Mouse (Mus musculus) lung, postnatal 0 days (tissue): ENCODE measurements around the gene Tfap2b. TPM values are rescaled to one million over a fixed set of nuclear protein-coding genes. Genes with fewer than 3 reads are reported as not detected.

Source experiments
- ATAC-seq: fragments of 200-750 bp; cut with Nextera tagmentation; 2 replicates; pipeline ENCODE4 v1.8.0; 2017; ENCODE audit warnings: moderate library complexity
- DNase-seq: peaks from one replicate; pipeline ENCODE4 v3.0.0-alpha.2; 2016; ENCODE audit warnings: low spot score
- H3K27ac ChIP-seq: fragments of 300-500 bp; sonication (generic); 2 replicates; pipeline ENCODE4 v1.5.1; 2014; ENCODE audit warnings: antibody characterized with exemption, mild to moderate bottlenecking, low read length, mixed read lengths
- H3K27me3 ChIP-seq: fragments of 300-500 bp; sonication (generic); replicated peaks from 2 replicates; pipeline ENCODE4 v1.6.1; 2014; ENCODE audit warnings: low read length, mixed read lengths; ENCODE audit not compliant: insufficient read depth
- H3K36me3 ChIP-seq: fragments of 300-500 bp; sonication (generic); 2 replicates; pipeline ENCODE4 v1.6.1; 2014; ENCODE audit warnings: low read length, mixed read lengths; ENCODE audit not compliant: insufficient read depth
- H3K4me1 ChIP-seq: fragments of 300-500 bp; sonication (generic); 2 replicates; pipeline ENCODE4 v1.6.1; 2014; ENCODE audit warnings: antibody characterized with exemption, low read depth, low read length, mixed read lengths; ENCODE audit not compliant: insufficient read depth
- H3K4me2 ChIP-seq: fragments of 300-500 bp; sonication (generic); replicated peaks from 2 replicates; pipeline ENCODE4 v1.6.1; 2014; ENCODE audit warnings: low read depth, mild to moderate bottlenecking, low read length, moderate library complexity, mixed read lengths
- H3K4me3 ChIP-seq: fragments of 300-500 bp; sonication (generic); 2 replicates; pipeline ENCODE4 v1.5.1; 2014; ENCODE audit warnings: low read depth, low read length
- H3K9ac ChIP-seq: fragments of 300-500 bp; sonication (generic); replicated peaks from 2 replicates; pipeline ENCODE4 v1.6.1; 2014; ENCODE audit warnings: low read depth, mild to moderate bottlenecking
- H3K9me3 ChIP-seq: fragments of 300-500 bp; sonication (generic); 2 replicates; pipeline ENCODE4 v1.6.1; 2016; ENCODE audit warnings: low read length, mixed read lengths
- CTCF ChIP-seq: IDR thresholded peaks from 2 replicates; pipeline ENCODE4 v1.5.1; 2016; ENCODE audit warnings: antibody characterized with exemption, mild to moderate bottlenecking
- EP300 ChIP-seq: IDR thresholded peaks from 2 replicates; pipeline ENCODE4 v1.6.1; 2016; ENCODE audit warnings: antibody characterized with exemption, mild to moderate bottlenecking, control low read depth
- WGBS: fragments of 180-500 bp; shearing (Covaris S2); extraction: QIAGEN DNeasy Blood & Tissue Kit; methylation state at CpG from one replicate; pipeline ENCODE4 v1.1.7; 2014; 5-methylcytosine and 5-hydroxymethylcytosine counted together
- polyA plus RNA-seq: library from polyadenylated mRNA; unstranded; fragments of >200 nt; fragmentation: Nextera tagmentation; extraction: Ambion mirVana; gene quantifications from 2 replicates; pipeline ENCODE4 v1.2.1, GENCODE M21; 2015

The Tfap2b gene
- polyA plus RNA-seq, 1 experiment from 2014 or later, result 0.14 TPM

DNA sequence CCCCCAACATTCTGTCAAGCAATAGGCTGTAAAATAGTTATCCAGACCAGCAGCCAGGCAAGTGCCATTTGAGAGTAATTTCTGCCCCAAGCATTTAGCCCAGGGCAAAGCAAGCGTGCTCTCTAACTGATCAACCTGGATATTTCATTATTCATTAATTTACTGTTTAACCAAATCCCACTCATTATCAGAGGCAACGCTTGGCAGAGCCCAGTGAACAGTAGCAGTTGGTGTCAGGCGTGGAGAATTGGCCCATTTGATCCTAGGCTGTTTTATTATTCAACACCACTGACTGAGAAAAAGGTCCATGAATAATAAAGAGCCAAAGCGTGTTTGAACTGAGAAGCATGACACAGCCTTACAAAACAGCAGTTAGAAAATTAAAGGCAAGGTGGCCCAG, 36.3 kb downstream of the Tfap2b start:
- 47% methylated on average over 4 of the region's 4 CpGs for WGBS
- Histone ChIP-seq H3K9ac (no peak overlapping the region), H3K4me1 (no peaks in the 10 kb centered on the region), H3K27ac (no peak overlapping the region), H3K27me3 (0 out of 2 replicates have a peak, but pooled peaks cover 3% of the 10 kb centered on the region), H3K9me3 (no peaks in the 10 kb centered on the region), H3K4me2 (no peak overlapping the region), H3K4me3 (no peak overlapping the region), H3K36me3 (no peaks in the 10 kb centered on the region)
- no peak for ATAC-seq
- no peak for TF ChIP-seq CTCF
- no peak for TF ChIP-seq EP300
- no peak for DNase-seq

DNA sequence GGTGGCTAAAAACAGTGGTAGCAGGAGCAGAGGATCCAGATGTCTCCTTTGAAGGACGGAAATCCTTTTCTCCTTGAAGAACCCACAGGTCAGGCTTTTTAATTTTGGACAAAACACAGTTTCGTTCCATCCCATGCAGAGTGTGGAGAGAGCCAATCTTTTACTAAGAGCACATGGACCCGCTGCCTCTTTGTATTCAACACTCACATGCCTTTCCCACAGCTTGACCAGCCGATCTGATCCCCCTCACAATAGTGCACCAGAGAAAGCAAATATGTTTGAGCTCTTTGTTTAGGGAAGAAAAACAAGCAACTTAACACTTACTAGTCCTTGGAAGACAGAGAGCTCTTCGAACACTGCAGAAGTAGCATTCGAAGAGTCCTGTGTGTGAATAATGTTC, 42.6 kb downstream of the Tfap2b start:
- Histone ChIP-seq H3K4me3 (no peak overlapping the region), H3K27ac (no peak overlapping the region), H3K9me3 (no peaks in the 10 kb centered on the region), H3K4me1 (no peaks in the 10 kb centered on the region), H3K4me2 (no peak overlapping the region), H3K27me3 (no peaks in the 10 kb centered on the region), H3K36me3 (no peaks in the 10 kb centered on the region), H3K9ac (no peak overlapping the region)
- 48% methylated on average over 6 of the region's 6 CpGs for WGBS
- ATAC-seq (no peak), DNase-seq (no peak)
- TF ChIP-seq CTCF (no peak), EP300 (no peak)

DNA sequence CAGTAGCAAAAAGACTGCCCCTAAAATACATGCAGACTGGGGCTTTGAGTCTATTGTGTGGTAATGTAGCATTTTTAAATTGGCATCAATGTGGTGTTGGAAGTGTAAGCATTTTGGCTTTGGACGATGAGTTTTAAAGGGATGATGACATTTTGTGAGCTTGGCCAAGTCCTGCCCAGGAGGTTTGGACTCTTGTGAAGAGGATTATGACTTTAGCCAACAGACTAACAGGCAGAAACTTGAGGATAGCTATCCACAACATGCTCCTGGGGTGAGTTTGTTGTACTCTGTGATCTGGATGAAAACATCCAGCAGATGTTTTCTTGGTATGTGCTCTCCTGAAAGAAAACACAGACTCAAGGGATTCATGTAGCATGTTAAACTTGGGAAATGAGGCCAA, 60.9 kb downstream of the Tfap2b start:
- H3K9me3 ChIP-seq, result no peaks in the 10 kb centered on the region
- DNase-seq (no peak), ATAC-seq (no peak)
- H3K4me2 ChIP-seq, result no peak overlapping the region
- no peak overlapping the region for H3K27ac ChIP-seq
- no peaks in the 10 kb centered on the region for H3K4me1 ChIP-seq
- H3K4me3 ChIP-seq, result no peak overlapping the region
- H3K36me3 ChIP-seq, result no peaks in the 10 kb centered on the region
- no peak for TF ChIP-seq CTCF
- TF ChIP-seq EP300, result no peak
- WGBS, result 83% methylated on average over 1 of the region's 1 CpGs
- no peak overlapping the region for H3K9ac ChIP-seq
- no peaks in the 10 kb centered on the region for H3K27me3 ChIP-seq

Other genes with a start within 250 kb of the Tfap2b start
- not detected in 2 replicates for gene Tfap2d, start 105.9 kb upstream of the Tfap2b start, polyA plus RNA-seq